Mouse (Mus musculus) heart, adult 8-10 months (tissue): ENCODE measurements around the gene Ubr7. TPM values are rescaled to one million over a fixed set of nuclear protein-coding genes. Genes with fewer than 3 reads are reported as not detected.
A peak's percentile ranks its signal among the peaks of the same experiment; 100 is the strongest.

Experiments used
- DNase-seq: peaks from one replicate; pipeline ENCODE4 v3.0.0; 2022; ENCODE audit warnings: low spot score
- total RNA-seq, 4 experiments: library from RNA; stranded (reverse); gene quantifications; 2 replicates each; pipeline ENCODE4 v1.2.4; 2022

Gene Ubr7
- total RNA-seq, 4 experiments from 2014 or later = 23.1 to 24.9 (median 24.7) TPM

DNA sequence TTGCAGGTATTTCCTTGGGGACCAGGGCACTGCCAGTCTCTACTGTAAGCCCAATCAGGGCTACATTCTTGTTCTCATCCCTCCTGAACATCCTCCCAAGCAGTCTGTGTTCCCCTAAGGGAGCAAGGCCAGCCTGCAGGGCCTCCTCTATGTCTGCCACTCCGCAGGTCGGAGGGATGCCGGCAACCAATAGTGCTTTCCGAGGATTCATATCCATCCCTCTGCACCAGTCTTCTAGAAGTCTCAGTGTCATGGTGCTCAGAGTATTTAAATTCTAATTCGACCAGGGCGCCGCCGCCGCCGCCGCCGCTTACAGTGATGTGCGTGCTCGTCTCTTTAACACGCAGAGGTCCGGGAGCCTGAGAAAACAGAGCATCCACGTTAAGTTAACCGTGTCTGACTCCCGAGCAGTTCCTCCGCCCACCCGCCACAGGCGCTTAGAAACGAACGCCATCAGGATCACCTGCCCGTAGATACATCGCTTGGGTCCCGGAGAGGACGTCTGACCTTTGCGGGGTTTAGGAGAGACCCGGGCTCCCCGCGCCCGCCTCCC lies 14.7 kb upstream of the Ubr7 start:
- no peak for DNase-seq

DNA sequence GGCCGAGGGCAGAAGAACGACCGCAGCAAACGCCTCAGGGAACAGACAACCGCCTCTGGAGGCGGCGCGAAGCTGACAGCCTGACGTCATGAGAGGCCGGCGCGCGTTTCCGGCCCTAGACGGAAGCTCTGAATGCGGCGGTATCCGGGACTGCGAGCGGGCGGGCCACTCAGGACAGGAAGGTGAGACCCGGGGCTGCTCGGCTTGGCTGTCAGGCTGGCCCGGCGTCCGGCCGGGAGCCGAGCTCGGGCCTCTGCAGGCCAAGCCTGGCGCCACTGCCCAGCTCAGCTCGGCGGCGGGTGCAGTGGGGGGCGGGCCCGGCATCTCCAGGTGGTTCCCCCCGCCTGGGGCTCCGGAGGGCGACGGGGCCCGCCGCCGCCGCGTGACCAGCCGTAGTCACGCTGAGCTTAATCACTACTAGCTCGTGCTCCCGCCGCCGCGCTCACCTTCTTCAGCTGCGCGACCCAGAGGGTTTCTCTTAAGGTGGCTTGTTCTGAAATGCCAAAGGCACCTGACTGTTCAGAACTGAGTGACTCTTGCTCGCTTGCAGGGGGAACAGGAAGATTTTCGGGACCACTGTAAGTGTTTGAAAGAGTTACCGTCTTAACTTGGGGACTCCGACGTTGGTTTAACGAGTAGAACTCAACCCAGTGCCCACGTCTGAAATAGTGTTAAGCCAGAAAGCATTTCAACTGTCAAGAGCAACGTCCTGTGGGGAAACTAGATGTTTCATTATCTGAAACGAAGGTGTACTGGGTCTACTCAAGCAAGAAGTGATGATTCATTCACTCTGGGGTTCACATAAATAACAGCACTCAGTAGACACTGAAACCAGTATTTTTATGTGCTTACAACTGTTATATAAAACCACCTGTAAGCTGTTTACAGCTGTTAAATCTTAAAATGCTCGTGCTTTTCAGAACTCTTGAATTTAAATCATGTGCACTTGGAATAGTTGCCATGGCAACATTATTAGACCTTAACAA lies 13.9 kb upstream of the Ubr7 start, which contains the start of the genes Moap1 and Tmem251:
Gene Moap1, minus strand, starts transcription at position 73 of the 986 bp plus-strand sequence.
Gene Tmem251, plus strand, starts transcription at position 174 of the 986 bp plus-strand sequence.
- peak; percentile 90 for DNase-seq

DNA sequence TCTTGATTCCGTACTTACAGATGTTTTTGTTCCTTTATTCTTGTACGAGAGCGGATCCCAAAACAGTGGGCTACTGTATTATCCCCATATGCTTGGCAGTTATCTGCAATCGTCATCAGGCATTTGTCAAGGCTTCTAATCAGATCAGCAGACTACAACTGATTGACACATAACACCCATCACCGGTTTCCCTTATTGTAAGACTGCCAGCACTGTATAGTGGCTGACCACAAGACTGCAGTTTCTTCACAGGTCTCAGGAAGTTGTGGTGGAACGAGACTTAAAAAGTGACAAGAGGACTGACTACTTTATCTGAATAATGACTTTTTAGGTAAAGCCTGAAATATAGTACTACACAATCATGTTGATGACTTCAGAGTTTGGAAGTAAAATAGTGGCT lies 12.9 kb upstream of the Ubr7 start:
- DNase-seq = no peak

DNA sequence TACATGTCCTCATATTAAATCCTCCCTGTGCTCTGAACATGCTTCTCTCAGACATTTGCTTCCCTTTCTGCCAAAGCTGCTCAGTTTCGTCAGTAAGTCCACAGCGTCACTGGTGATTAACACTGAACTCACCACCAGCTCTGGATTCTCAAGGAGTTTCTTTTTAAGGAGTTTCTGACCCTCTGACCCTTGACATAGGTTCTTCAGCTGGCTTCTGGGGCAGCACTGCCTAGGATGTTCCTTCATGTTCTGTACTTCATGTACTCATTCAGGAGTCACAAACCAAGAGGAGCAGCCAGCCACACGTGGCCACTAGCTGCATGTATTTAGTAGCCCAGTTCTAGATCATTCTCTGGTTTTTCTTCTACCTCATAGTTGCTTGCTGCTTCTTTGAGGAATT lies 9.5 kb upstream of the Ubr7 start:
- no peak for DNase-seq

DNA sequence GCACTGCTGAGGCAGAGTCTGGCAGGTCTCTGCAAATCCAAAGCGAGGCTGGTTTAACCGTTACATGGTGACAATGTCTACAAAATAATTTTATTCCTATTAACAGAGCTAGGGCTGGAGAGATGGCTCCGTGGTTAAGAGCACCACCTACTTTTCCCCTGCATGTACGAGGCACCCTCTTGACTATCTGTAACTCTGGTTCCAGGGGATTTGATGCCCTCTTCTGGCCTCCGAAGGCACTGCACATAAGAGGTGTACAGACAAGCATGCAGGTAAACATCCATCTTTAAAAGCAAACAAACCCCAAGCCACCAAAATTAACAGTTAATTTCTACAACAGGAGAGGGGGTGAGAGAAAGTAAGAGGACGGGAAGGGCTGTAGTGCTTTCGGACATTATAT lies 1.5 kb upstream of the Ubr7 start:
- DNase-seq = no peak

DNA sequence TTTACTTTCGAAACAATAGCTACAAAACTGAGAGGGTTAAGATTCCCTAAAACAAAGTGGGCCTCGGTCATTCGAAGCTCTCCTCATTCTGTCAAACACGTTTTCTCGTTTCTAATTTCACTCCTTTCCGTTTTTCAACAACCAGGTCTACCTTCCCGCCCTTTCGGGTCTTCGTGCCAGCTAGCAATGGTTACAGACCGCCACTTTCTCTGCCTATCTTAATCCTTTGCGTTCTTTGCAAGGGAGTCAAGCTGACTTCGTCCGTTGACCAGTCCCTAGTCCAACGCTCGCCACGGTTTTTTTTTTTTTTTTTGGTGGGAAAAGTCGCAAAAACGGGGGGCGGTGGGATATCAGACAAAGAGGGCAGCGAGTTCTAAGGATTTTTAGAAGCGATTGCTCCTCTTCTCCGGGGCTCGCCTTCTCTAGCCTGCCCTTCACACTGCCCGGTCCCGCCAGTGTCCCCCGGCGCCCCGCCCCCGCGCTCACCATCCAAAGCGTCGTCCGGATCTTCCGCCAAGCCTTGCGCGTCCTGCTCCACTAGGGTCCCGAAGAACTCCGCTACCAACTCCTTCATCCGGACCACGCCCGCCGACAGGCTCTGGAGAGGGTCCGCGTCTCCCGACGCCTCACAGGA lies 595 bp upstream of the Ubr7 start:
- DNase-seq = no peak

DNA sequence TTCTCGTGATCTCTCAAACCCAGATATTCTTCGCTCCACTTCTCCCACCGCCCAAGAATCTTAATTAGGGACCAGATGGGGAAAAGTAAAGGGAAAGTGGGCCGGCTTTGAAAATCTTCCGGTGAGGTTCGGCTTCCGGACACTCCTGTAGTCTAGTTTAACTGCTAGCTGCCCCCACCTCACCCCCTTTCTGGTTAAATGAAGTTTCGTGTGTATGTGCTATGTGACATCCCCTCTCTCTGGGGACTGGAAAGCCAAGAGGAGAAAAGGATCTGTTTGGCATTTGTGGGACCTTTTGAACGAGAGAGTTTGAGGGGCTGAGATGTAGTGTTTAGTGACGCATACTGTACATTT lies 613 bp downstream of the Ubr7 start, which contains the start of gene Gm20604:
Gene Gm20604, minus strand, starts transcription at position 270 of the 354 bp plus-strand sequence.
- no peak for DNase-seq

DNA sequence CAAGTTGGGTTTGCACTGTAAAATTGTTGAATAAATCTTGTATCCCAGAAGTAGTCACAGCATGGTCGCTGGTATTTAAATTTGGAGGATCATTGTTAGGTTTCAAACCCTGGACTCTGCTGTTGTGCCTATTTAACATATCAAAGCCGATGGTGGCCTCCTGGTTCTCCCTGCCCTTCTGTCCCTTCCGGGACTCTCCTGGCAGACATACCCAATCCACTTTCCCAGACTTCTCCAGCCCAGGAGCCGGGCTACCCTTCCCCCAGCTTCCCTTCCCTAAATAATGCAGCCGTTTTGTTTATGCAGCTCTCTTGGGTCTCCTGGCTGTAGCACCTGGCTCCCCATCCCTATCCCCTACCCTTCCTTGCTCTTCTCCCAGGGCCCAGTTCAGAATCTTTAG lies 1.2 kb downstream of the Ubr7 start:
- DNase-seq = no peak

DNA sequence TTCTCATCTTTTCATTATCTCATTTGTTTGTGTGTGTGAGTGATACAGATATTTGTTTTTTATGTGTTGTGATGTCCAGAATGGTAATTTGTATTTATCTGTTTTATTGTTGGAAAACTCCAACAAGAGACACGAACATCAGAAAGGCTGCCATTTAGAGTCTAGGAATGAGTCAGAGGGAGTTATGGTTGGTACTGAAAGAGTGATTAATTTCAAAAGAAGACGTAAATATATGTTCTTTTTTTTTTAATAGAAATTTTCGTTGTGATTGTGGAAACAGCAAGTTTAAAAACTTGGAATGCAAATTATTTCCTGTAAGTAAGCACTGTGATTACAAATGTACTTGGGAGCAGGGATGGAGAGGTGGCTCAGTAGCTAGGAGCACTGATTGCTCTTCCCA lies 3.9 kb downstream of the Ubr7 start:
- DNase-seq = no peak

DNA sequence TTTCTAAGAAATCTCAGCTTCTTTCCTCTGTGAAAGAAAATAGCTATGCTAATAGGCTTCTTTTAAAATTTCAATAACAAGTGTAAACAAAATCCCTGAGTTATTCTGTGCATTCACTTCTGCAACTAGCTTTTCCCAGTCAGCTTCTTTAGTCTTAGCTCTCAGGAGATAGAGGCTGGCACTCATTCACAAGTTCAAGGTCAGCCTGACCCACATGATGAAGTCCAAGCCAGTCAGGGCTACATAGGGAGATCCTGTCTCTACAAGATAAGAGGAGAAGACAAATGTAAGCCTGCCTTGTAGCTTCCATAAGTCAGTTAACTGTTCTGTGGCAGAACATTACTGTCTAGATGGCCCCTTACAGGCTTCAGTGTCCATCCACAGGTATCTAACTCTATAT lies 5.9 kb downstream of the Ubr7 start:
- DNase-seq = no peak

DNA sequence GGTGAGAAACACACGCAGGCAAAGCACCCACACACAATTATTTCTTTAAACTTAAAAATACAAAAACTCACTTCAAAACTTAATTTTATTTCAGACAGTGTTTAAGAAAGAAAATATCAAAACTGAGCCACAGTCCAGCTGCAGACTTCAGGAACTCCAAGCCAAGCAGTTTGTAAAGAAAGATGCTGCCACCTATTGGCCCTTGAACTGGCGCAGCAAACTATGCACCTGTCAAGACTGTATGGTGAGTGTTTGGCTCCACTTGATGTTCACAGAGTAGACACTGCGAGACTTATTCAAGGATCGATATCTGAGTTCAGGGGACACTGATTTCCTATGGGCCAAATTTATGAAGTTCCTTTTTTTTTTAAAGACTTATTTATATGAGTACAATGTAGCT lies 11.2 kb downstream of the Ubr7 start:
- no peak for DNase-seq

DNA sequence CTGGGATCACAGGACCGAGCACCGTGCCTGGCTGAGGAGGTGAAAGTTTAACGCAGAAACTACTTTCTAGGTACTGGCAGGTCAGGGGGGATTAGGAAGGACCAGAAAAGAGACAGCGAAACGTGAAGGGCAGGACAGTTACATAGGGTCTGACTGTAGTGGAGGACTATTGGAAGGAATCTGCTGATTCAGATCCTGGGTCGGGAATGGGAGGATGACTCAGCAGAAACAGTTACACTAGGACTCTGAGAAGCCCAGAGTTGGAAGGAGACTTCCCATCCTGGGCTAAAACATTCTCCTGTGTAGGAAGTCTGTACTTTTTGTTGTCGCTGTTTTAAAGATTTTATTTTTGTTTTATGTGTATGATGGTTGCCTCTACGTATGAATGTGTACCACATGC lies 13.8 kb downstream of the Ubr7 start:
- DNase-seq = no peak

DNA sequence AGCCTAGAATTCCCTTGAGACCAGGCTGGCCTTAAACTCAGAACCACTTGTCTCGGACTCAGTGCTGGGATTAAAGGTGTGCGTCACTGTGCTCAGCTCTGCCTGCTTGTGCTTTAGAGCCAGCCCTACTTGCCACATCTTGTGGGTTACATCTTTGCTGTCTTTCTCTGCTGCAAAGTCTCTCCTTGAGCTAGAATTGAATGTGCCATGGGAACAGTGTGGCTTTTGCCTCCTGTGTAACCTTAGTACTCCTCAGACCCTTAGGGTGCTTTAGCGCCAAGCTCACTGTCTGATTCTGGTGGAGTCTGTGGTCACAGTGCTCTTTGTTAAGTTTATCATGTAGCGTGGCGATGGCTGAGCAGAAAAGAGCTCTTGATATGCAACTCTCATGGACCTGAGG lies 14.9 kb downstream of the Ubr7 start:
- DNase-seq = no peak

DNA sequence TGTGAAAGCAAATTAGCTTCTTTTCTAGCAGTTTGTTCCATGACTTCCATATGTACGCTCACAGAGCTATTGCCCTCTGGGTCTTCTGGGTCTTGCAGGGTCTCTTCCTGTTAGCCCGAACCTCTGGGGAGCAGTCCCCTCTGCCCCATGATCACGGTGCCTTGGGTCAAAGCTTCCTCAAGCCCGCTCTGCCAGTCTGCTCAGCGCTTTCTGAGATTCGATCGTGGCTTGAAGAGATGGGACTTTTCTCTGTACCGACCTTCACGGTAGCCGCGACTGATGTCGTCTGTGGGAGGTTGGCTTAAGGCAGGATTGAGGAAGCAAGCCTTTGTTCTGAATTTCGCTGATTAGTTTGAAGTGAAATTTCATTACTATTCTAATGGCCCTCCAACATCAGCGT lies 18.3 kb downstream of the Ubr7 start:
- DNase-seq = no peak

DNA sequence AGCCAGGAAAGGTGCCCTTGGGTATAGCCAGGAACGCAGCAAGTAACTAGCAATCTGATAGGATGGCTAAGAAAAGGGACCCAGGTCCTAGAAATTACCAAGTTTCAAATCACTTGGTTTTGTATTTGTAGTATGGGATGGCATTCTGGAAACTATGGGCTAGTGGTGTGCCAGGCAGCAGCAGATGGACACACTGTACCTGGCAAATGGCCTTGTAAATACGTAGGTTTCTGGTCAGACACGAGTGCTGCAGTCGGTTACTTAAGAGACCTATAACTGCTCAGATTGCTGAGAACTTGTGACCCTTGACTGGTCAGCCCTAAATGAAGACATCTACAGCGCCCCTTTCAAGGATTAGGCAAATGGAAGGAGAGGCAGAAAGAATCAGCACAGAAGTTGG lies 20.4 kb downstream of the Ubr7 start:
- DNase-seq = no peak

DNA sequence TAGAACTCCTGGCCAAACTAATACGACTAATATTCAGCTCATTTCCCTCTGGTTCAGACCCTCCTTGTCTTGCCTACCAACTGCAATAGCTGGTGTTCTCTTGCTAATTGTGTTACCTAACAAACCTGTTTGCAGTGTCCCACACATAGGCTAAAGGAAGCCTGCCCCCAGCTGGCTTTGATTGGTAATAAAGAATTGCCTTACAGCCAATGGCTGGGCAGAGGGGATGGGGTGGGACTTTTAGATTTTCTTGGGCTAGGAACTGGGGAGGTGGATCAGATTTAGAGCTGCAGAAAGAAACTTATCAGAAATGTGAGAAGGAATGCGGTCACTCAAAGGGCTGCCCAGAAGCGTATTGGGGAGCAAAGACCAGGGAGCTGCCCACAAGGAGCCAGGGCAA lies 21.7 kb downstream of the Ubr7 start:
- DNase-seq = no peak

DNA sequence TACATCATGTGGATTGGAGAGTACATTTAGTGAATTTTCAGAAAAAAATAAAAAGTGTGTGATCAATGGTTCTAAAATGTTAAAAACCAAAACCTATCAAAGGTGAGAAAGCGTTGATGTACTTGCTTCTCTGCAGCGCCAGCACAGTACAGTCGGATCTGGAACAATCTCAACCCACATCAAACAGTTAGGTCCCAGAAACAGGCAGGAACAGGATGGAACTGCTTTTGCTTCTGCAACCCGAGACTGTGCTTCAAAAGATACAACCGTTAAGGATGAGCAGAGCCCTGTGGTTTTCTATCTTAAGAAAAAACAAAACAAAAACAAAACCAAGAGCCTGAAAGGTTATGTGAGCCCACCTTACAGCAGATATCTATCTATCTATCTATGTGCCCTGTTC lies 25.1 kb downstream of the Ubr7 start:
- no peak for DNase-seq

DNA sequence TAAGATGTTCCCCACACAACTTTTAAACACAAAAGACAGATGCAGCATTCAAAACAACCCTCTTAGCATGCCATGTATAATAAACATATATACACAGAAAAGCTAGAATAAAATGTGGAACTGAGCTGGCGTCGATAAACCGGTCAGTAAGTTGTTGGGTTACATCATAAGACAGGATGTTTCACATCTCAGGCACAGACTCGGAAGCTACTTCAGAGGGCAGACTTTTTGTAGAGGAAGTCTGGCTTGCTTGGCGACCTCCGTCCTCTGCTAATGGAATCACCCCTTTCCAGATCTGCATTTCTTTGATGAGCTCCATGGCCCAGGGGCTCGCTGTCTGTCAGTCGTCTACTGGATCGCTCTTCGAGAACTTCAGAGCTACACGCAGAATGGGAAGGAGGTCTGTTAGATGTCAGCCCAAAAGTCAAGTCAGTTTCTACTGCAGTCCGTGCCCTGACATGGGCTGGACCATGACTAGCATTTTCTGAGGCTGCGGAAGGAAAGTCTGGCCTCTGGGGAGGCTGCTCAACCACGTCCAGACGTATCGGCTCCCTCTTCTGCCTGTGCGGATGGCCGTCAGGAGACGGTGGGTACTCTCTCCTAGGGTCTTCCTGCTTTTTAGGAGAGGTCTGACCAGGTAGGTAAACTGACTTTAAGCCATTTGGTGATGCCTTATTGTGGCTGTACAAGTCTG lies 27.3 kb downstream of the Ubr7 start:
- no peak for DNase-seq

DNA sequence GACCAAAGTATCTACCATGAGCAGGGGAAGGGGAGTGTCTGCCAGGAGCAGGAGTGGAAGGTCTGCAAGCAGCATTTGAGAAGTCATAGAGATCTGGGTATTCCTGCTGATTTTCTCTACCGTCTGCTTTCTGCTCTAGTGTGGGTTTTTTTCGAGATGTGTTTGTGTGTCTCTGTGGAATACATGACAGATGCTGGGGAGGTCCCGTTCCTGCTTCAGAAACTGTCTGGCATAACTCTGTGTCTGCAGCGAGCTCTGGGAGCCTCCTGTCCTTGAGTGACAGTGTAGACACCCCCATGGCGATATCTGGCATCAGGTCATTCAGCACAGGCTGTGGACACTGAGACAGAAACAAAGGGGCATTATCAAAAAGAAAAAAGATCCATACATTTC lies 27.8 kb downstream of the Ubr7 start:
- DNase-seq = no peak

DNA sequence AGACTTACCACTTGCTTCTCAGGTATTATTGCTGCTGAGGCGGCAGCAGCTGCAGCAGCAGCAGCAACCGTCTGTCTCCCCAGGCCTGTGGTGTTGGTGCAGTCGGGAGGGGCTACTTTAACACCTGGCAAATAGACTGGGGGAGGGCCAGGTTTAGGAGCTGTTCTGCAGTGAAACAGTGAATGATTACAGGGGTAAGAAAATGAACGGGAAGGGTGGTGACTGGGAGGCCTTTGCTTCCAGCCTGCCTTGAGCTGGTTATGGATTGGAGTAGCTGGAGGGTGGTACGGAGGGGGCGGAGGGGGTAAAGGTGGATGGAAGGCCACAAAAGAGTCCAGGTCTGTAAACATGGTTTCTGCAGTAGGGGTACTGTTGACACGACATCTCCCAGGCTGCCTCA lies 30.2 kb downstream of the Ubr7 start:
- no peak for DNase-seq

DNA sequence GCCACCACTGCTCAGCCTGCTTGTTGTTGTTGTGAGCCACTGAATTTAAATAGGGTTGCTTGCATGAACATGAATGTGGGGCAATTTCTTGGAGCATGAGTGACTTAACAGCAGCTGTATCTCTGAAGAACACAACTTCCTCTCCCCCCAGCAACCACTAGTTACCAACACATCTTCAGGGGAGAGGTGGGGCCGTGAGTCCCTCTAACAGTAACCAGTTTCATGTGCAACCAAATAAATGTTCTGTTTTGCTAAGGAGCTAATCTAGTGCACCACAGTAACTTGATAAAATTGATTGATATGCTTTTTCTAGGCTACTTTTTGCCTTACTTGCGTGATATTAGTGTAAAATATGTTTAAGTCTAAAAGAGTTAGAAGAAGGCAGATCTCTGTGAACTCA lies 41.8 kb downstream of the Ubr7 start:
- no peak for DNase-seq

DNA sequence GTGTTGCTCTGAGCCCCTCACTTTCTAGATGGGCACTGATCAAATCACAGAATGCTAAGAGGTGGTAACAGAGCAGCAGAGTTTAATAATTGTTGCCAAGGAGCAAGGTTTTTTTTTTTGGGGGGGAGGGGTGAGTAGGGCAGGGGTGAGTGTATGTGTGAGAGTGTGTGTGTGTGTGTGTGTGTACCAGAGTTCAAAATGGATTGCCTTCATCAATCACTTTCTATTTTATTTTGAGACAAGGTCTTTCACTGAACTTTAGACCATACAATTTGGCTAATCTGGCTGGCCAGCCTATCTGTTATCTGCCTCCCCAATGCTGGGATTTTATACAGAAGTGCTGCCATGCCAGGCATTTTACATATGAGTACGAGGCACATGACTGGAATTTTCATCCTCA lies 57.1 kb downstream of the Ubr7 start:
- DNase-seq = no peak
